Mouse (Mus musculus) hindbrain, embryonic 11.5 days (tissue): Measurements from ENCODE around the gene Matk. TPM values are rescaled to one million over a fixed set of nuclear protein-coding genes. Genes with fewer than 3 reads are reported as not detected.

Experiments used
- ATAC-seq: fragments of 200-750 bp; cut with Nextera tagmentation; 2 replicates; pipeline ENCODE4 v1.8.0; 2017; ENCODE audit warnings: mild to moderate bottlenecking, moderate TSS enrichment, moderate library complexity; ENCODE audit not compliant: low FRiP score
- DNase-seq: peaks from one replicate; pipeline ENCODE4 v3.0.0-alpha.2; 2015; ENCODE audit warnings: low spot score
- H3K27ac ChIP-seq: fragments of 300-500 bp; sonication (generic); 2 replicates; pipeline ENCODE4 v1.5.1; 2014; ENCODE audit warnings: mild to moderate bottlenecking, low read depth, low read length
- H3K27me3 ChIP-seq: fragments of 300-500 bp; sonication (generic); 2 replicates; pipeline ENCODE4 v1.6.1; 2014; ENCODE audit warnings: mild to moderate bottlenecking, low read length, moderate library complexity, mixed read lengths; ENCODE audit not compliant: control insufficient read depth, insufficient read depth
- H3K36me3 ChIP-seq: fragments of 300-500 bp; sonication (generic); 2 replicates; pipeline ENCODE4 v1.6.1; 2014; ENCODE audit warnings: mild to moderate bottlenecking, low read length, moderate library complexity, mixed read lengths; ENCODE audit not compliant: control insufficient read depth, insufficient read depth
- H3K4me1 ChIP-seq: fragments of 300-500 bp; sonication (generic); replicated peaks from 2 replicates; pipeline ENCODE4 v1.6.1; 2014; ENCODE audit warnings: low read length, mixed read lengths; ENCODE audit not compliant: control insufficient read depth, insufficient read depth
- H3K4me2 ChIP-seq: fragments of 300-500 bp; sonication (generic); replicated peaks from 2 replicates; pipeline ENCODE4 v1.6.1; 2014; ENCODE audit warnings: mild to moderate bottlenecking, low read depth, low read length
- H3K4me3 ChIP-seq: fragments of 300-500 bp; sonication (generic); 2 replicates; pipeline ENCODE4 v1.5.1; 2014; ENCODE audit warnings: low read depth, low read length
- H3K9ac ChIP-seq: fragments of 300-500 bp; sonication (generic); 2 replicates; pipeline ENCODE4 v1.6.1; 2014; ENCODE audit warnings: low read depth, low read length
- H3K9me3 ChIP-seq: fragments of 300-500 bp; sonication (generic); 2 replicates; pipeline ENCODE4 v1.6.1; 2016; ENCODE audit warnings: low read length; ENCODE audit not compliant: control insufficient read depth
- WGBS: fragments of 180-500 bp; shearing (Covaris S2); extraction: QIAGEN DNeasy Blood & Tissue Kit; methylation state at CpG from one replicate; pipeline ENCODE4 v1.1.7; 2014; 5-methylcytosine and 5-hydroxymethylcytosine counted together
- polyA plus RNA-seq: library from polyadenylated mRNA; unstranded; fragments of >200 nt; fragmentation: Nextera tagmentation; extraction: Ambion mirVana; gene quantifications from 2 replicates; pipeline ENCODE4 v1.2.1, GENCODE M21; 2014

The Matk gene
- polyA plus RNA-seq, 1 experiment from 2014 or later: 3.1 TPM

DNA sequence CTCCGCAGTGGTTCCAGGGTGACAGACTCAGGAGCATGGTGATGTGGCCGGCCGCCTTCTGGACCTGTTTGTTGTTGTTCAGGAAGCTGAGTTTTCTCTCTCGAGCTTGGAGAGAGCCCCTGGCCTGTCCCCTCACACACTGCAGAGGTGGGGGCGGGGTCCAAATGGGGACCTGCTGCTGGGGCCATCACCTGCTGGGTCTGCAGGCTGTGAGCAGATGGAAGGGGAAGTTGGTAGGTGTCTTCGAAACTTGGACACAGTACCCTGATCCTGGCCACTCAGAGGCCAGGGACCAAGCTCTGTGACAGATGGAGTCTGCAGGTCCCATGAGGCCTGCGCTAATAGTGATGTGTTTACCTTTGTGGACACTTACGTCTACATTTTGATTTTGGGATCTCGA is 48.6 kb downstream of the Matk start:
- DNase-seq (no peak), ATAC-seq (no peak)
- Histone ChIP-seq H3K27ac (no peak overlapping the region), H3K4me3 (no peak overlapping the region), H3K4me2 (no peak overlapping the region), H3K36me3 (no peaks in the 10 kb centered on the region), H3K9me3 (no peaks in the 10 kb centered on the region), H3K27me3 (no peaks in the 10 kb centered on the region), H3K9ac (no peak overlapping the region), H3K4me1 (no peaks in the 10 kb centered on the region; the same call in 1 of the 2 replicates)
- 80% methylated on average over 9 of the region's 9 CpGs for WGBS

DNA sequence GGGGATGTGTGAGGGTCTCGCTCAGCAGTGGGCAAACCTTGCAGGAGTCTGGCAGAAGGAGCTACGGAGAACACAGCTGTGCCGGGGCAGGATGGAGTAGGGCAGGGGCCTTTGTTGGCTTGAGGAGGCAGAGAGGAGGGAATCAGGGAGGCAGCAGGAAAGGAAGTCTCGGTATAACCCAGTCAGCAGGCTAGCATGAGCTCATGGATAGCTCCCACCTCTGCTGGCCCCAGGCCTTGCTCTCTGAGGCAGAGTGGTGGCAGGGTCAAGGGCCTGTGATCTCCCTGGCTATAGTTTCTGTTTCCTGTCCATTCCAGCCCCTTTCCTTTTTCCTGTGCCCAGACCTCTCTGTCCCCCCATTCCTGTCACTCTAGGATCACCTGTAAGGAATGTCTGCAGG is 49.6 kb downstream of the Matk start:
- Histone ChIP-seq H3K27me3 (no peaks in the 10 kb centered on the region), H3K9me3 (no peaks in the 10 kb centered on the region), H3K4me3 (no peak overlapping the region), H3K4me1 (no peaks in the 10 kb centered on the region; the same call in 1 of the 2 replicates), H3K9ac (0 out of 2 replicates have a peak overlapping the region, but pooled peaks have one; percentile 4), H3K27ac (0 out of 2 replicates have a peak overlapping the region, but pooled peaks have one; percentile 17), H3K4me2 (no peak overlapping the region), H3K36me3 (peaks cover under 1% of the 10 kb centered on the region; the same call in 1 of the 2 replicates)
- ATAC-seq (no peak), DNase-seq (no peak)
- WGBS: 70% methylated on average over 4 of the region's 4 CpGs

DNA sequence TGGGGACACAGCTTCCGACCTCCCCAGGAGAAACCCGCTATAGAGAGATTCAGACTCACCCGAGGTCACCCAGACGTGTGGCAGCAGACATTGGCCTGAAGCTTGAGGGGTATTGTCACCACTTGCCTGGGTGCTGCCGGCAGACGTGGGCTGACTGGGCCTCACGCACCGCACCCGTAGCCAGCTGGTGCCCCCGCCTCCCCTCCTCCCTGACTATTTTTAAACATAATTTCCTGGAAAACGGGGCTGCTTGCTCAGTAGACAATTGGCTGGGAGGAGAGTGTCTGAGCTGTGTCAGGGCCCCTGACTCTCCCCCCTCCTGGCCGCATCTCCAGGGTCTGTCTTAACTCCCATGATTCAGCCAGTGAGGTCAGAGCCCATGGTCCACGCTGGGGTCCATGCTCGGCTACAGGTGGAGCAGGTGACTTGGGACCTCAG is 50.1 kb downstream of the Matk start:
- H3K36me3 ChIP-seq: peaks cover 6% of the 10 kb centered on the region; the same call in 1 of the 2 replicates
- no peaks in the 10 kb centered on the region; the same call in 1 of the 2 replicates for H3K4me1 ChIP-seq
- DNase-seq: no peak
- WGBS: 76% methylated on average over 14 of the region's 14 CpGs
- ATAC-seq: no peak
- H3K4me2 ChIP-seq: no peak overlapping the region
- H3K9me3 ChIP-seq: no peaks in the 10 kb centered on the region
- no peak overlapping the region for H3K9ac ChIP-seq
- H3K4me3 ChIP-seq: no peak overlapping the region
- no peaks in the 10 kb centered on the region for H3K27me3 ChIP-seq
- H3K27ac ChIP-seq: no peak overlapping the region

DNA sequence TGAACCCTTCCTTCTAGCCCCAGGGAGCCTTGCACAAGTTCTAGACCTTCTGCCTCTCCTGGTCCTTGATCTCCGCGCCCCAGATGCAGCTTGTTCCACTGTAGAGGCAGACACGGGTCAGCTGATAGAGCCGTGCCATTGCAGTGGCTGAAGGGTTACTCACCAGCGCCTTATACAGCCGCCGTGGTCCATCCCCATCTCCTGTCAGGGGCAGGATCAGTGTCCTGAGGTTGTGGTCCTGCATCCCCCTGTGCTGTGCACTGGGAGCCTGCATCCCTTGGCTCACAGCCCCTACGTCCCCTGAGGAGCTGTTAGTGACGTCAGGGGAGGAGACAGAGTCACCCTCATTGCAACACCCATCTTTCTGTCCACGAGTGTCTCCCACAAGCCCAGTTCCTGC is 50.5 kb downstream of the Matk start:
- Histone ChIP-seq H3K27me3 (no peaks in the 10 kb centered on the region), H3K9me3 (no peaks in the 10 kb centered on the region), H3K4me3 (no peak overlapping the region), H3K27ac (no peak overlapping the region), H3K4me1 (no peaks in the 10 kb centered on the region; the same call in 1 of the 2 replicates), H3K4me2 (no peak overlapping the region), H3K9ac (no peak overlapping the region), H3K36me3 (peaks cover 9% of the 10 kb centered on the region; the same call in 1 of the 2 replicates)
- ATAC-seq: no peak
- DNase-seq: no peak
- whole genome bisulfite sequencing: 74% methylated on average over 10 of the region's 10 CpGs

DNA sequence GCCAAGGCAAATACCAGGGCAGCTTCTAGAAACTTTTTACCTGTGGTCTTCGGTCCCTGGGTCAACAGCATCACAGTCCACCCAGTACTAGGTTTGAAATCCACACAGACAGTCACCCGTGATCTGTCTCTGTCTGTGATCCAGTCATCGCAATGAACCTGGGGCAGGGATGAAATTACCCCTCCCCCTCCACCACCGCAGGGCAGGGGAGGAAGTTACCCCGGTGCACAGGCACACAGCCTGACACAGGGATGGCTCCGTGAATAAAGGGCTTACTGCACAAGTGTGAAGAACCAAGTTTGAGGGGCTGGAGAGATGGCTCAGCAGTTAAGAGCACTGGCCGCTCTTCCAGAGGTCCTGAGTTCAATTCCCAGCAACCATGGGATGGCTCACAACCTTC is 51.0 kb downstream of the Matk start:
- Histone ChIP-seq H3K9me3 (no peaks in the 10 kb centered on the region), H3K27me3 (no peaks in the 10 kb centered on the region), H3K4me3 (no peak overlapping the region), H3K4me2 (no peak overlapping the region), H3K27ac (no peak overlapping the region), H3K9ac (no peak overlapping the region), H3K4me1 (no peaks in the 10 kb centered on the region; the same call in 1 of the 2 replicates), H3K36me3 (peaks cover 12% of the 10 kb centered on the region)
- WGBS: 78% methylated on average over 7 of the region's 7 CpGs
- no peak for ATAC-seq
- DNase-seq: no peak

GRCm38 (mm10) chr10:81304597-81305238 is 52.0 kb downstream of the Matk start:
- no peaks in the 10 kb centered on the region; the same call in 1 of the 2 replicates for H3K4me1 ChIP-seq
- H3K9me3 ChIP-seq: no peaks in the 10 kb centered on the region
- H3K9ac ChIP-seq: no peak overlapping the region
- H3K27me3 ChIP-seq: no peaks in the 10 kb centered on the region
- DNase-seq: peak; percentile 61
- no peak overlapping the region for H3K4me2 ChIP-seq
- H3K4me3 ChIP-seq: no peak overlapping the region
- H3K27ac ChIP-seq: no peak overlapping the region
- WGBS: 28% methylated on average over 5 of the region's 9 CpGs
- 0 out of 2 replicates have a peak, but pooled peaks have one; percentile 44 for ATAC-seq
- H3K36me3 ChIP-seq: peaks cover 18% of the 10 kb centered on the region

- DNase-seq (no peak), ATAC-seq (no peak)
- Histone ChIP-seq H3K9ac (no peak overlapping the region), H3K4me2 (no peak overlapping the region), H3K27me3 (no peaks in the 10 kb centered on the region), H3K27ac (no peak overlapping the region; the same call in 1 of the 2 replicates), H3K36me3 (peaks cover 18% of the 10 kb centered on the region), H3K9me3 (no peaks in the 10 kb centered on the region), H3K4me1 (no peaks in the 10 kb centered on the region), H3K4me3 (no peak overlapping the region)
- 94% methylated on average over 14 of the region's 14 CpGs for WGBS
Observed at GRCm38 (mm10) chr10:81305663-81306062, 52.9 kb downstream of the Matk start.

- H3K27me3 ChIP-seq: no peaks in the 10 kb centered on the region
- H3K4me2 ChIP-seq: no peak overlapping the region
- no peak for ATAC-seq
- no peaks in the 10 kb centered on the region for H3K4me1 ChIP-seq
- no peak overlapping the region for H3K27ac ChIP-seq
- peaks cover 22% of the 10 kb centered on the region for H3K36me3 ChIP-seq
- WGBS: 93% methylated on average over 12 of the region's 12 CpGs
- H3K9me3 ChIP-seq: no peaks in the 10 kb centered on the region
- no peak overlapping the region for H3K4me3 ChIP-seq
- H3K9ac ChIP-seq: no peak overlapping the region
- DNase-seq: no peak
Observed at GRCm38 (mm10) chr10:81306173-81306668, 53.5 kb downstream of the Matk start.
